Mouse (Mus musculus) cerebellum, adult 2 months (tissue): ENCODE results near the gene Tex52.

ENCODE experiments used
- CTCF ChIP-seq: fragments of 200-500 bp; IDR thresholded peaks from 2 replicates; pipeline ENCODE4 v1.5.1; 2011; ENCODE audit warnings: low read depth, mild to moderate bottlenecking, control low read depth, low read length, moderate library complexity, borderline replicate concordance; ENCODE audit not compliant: insufficient read depth
- POLR2A ChIP-seq: fragments of 200-500 bp; IDR thresholded peaks from 2 replicates; pipeline ENCODE4 v1.6.1; 2011; ENCODE audit warnings: low read length, control low read depth, borderline replicate concordance; ENCODE audit not compliant: insufficient read depth

DNA sequence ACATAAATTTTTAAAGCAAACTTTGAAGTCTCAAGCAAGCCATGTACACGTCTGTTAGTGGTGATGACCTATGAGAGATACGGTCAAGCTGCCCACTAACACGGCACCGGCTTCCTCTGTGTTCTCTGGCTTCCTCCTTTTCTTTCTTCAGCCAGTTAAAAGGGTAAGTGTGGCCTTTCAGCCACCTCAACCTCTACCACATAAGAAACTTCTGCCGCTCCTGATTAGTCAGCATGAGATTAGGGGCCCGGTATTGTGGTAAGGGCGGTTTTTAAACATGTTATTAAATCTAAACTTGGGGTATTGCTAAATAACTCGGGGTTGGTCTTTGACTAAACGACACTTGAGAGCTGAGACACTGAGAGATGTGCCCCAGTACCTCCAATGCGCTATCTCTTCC is 29.6 kb upstream of the Tex52 start:
- TF ChIP-seq POLR2A: no peak
- TF ChIP-seq CTCF: no peak
